Mouse (Mus musculus) brain, embryonic 14.5 days (tissue): ENCODE data around the gene Prpf6.

Experiments
- CTCF ChIP-seq: fragments of 200-500 bp; IDR thresholded peaks from 2 replicates; pipeline ENCODE4 v1.5.1; 2012; ENCODE audit warnings: inconsistent platforms, mild to moderate bottlenecking, moderate library complexity, borderline replicate concordance; ENCODE audit not compliant: insufficient read depth, insufficient read length; ENCODE audit errors: extremely low read depth
- POLR2A ChIP-seq: fragments of 200-500 bp; IDR thresholded peaks from 2 replicates; pipeline ENCODE4 v1.6.1; 2012; ENCODE audit warnings: mild to moderate bottlenecking, inconsistent platforms, borderline replicate concordance; ENCODE audit not compliant: poor library complexity, insufficient read depth, insufficient read length, severe bottlenecking; ENCODE audit errors: extremely low read depth

GRCm38 (mm10) chr2:181602367-181602766 lies 10.7 kb downstream of the Prpf6 start:
- TF ChIP-seq POLR2A (no peak), CTCF (no peak)
